Mouse (Mus musculus) heart, postnatal 0 days (tissue): ENCODE results near the gene Ddn. TPM values are rescaled to one million over a fixed set of nuclear protein-coding genes. Genes with fewer than 3 reads are reported as not detected.

Experiments used
- ATAC-seq: fragments of 200-750 bp; cut with Nextera tagmentation; 2 replicates; pipeline ENCODE4 v1.8.0; 2017; ENCODE audit warnings: low read depth, moderate number of reproducible peaks, moderate library complexity; ENCODE audit not compliant: insufficient read depth
- DNase-seq: peaks from one replicate; pipeline ENCODE4 v3.0.0-alpha.2; 2016; ENCODE audit warnings: low spot score
- H3K27ac ChIP-seq: fragments of 300-500 bp; sonication (generic); 2 replicates; pipeline ENCODE4 v1.5.1; 2014; ENCODE audit warnings: low read depth, mild to moderate bottlenecking
- H3K27me3 ChIP-seq: fragments of 300-500 bp; sonication (generic); 2 replicates; pipeline ENCODE4 v1.6.1; 2014; ENCODE audit warnings: low read length, mixed read lengths; ENCODE audit not compliant: control insufficient read depth, insufficient read depth
- H3K36me3 ChIP-seq: fragments of 300-500 bp; sonication (generic); replicated peaks from 2 replicates; pipeline ENCODE4 v1.6.1; 2014; ENCODE audit warnings: low read length, mixed read lengths; ENCODE audit not compliant: control insufficient read depth, insufficient read depth
- H3K4me1 ChIP-seq: fragments of 300-500 bp; sonication (generic); 2 replicates; pipeline ENCODE4 v1.6.1; 2014; ENCODE audit warnings: antibody characterized with exemption; ENCODE audit not compliant: control insufficient read depth, insufficient read depth
- H3K4me2 ChIP-seq: fragments of 300-500 bp; sonication (generic); 2 replicates; pipeline ENCODE4 v1.6.1; 2014; ENCODE audit warnings: low read depth, mild to moderate bottlenecking, low read length, moderate library complexity
- H3K4me3 ChIP-seq: fragments of 300-500 bp; sonication (generic); 2 replicates; pipeline ENCODE4 v1.5.1; 2014; ENCODE audit warnings: low read depth, low read length
- H3K9ac ChIP-seq: fragments of 300-500 bp; sonication (generic); replicated peaks from 2 replicates; pipeline ENCODE4 v1.6.1; 2014; ENCODE audit warnings: low read depth, low read length, mixed read lengths
- H3K9me3 ChIP-seq: fragments of 300-500 bp; sonication (generic); replicated peaks from 2 replicates; pipeline ENCODE4 v1.6.1; 2016; ENCODE audit warnings: low read length; ENCODE audit not compliant: control insufficient read depth
- CTCF ChIP-seq: IDR thresholded peaks from 2 replicates; pipeline ENCODE4 v1.5.1; 2016; ENCODE audit warnings: antibody characterized with exemption, control low read depth, low read depth
- EP300 ChIP-seq: IDR thresholded peaks from 2 replicates; pipeline ENCODE4 v1.6.1; 2016; ENCODE audit warnings: antibody characterized with exemption, low read depth
- WGBS: fragments of 180-500 bp; shearing (Covaris S2); extraction: QIAGEN DNeasy Blood & Tissue Kit; methylation state at CpG from one replicate; pipeline ENCODE4 v1.1.7; 2014; 5-methylcytosine and 5-hydroxymethylcytosine counted together
- polyA plus RNA-seq: library from polyadenylated mRNA; unstranded; fragments of >200 nt; fragmentation: Nextera tagmentation; extraction: Ambion mirVana; gene quantifications from 2 replicates; pipeline ENCODE4 v1.2.1, GENCODE M21; 2015
- total RNA-seq: library from RNA; depleted of rRNA; stranded (reverse); fragments of >200 nt; gene quantifications from 2 replicates; pipeline ENCODE4 v1.2.3, GENCODE M21; 2014; ENCODE audit warnings: low replicate concordance

Gene Ddn
- total and polyA plus RNA-seq, 2 experiments from 2014 or later = 0.11 to 1.4 TPM

DNA sequence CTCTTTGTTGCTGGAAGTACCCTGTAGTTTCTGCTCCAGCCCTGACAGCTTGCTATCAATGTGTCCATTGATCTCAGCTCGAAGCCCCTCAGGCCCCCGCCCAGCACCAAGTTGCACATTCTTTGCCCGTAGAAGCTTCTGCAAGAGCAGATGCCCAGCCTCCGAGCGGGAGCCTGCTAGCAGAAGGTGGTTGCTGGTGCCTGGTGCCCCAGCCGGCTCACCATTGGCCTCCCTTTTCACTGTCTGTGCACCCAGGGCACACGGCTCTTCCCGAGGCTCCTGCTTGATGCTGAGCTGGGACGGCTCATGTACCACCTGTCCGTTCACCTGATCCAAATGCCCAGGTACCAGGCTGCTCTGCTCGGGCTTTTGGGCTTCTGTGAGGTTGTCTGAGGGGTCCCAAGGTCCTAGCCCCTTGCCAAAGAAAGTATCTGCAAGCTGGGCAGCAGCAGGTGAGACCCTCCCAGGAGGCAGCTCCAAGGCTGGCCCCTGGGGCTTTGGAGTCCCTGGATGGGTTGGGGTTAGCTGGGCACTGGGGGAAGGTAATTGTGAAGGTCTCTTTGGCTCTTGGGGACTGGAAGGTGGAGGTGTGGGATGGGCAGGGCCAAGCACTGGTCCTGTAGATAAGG is 34.4 kb upstream of the Ddn start:
- ATAC-seq (no peak; the same call in 1 of the 2 replicates), DNase-seq (no peak)
- Histone ChIP-seq H3K27ac (no peak overlapping the region), H3K27me3 (no peaks in the 10 kb centered on the region), H3K4me2 (no peak overlapping the region), H3K36me3 (peaks cover 100% of the 10 kb centered on the region), H3K4me3 (no peak overlapping the region), H3K4me1 (no peaks in the 10 kb centered on the region), H3K9me3 (no peaks in the 10 kb centered on the region), H3K9ac (no peak overlapping the region)
- 88% methylated on average over 11 of the region's 11 CpGs for WGBS
- TF ChIP-seq EP300 = no peak
- TF ChIP-seq CTCF = no peak

DNA sequence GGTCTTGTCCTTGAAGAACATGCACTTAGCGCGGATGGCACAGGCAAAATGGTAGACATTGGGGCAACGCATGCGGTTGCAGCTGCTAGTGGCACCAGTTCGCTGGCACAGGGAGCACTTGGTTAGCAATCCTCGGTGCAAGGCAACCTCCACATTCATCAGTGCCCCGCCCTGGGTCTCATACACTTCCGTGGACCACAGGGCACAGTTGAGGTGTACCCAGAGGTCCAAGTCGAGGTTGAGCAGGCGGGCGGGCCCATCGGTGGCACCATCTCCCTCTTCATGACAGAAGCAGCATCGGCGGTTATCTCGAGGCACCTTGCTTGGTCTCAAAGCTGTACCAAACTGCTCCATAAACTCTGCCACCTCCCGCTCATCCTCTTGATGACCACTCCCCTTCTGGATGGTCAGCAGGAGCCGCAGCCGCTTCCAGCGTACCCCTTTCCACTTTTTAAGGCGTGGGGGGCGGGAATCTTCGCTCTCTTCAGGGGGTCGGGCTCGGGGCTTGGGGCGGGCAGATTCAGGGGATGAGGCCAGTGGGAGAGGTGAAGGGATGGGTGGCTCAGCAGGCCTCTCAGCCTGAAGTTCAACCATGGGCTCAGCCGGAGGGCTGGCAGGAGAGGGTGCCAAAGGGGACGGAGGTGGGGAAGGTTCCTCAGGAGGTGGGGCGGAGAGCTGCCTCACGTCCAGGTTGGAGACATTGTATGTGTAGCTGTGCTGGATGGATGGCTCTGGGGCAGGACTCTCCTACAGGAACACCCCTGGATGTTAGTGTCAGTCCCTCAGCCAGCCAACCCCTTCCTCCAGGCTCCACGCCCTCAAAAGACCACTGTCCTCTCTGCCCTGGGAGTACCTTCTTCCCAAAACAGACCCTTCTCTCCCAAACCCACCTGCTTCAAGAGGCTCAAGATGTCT is 30.6 kb upstream of the Ddn start:
- no peak overlapping the region for H3K27ac ChIP-seq
- WGBS = 93% methylated on average over 30 of the region's 30 CpGs
- H3K4me3 ChIP-seq = no peak overlapping the region
- no peak for TF ChIP-seq EP300
- TF ChIP-seq CTCF = no peak
- H3K36me3 ChIP-seq = peaks cover 100% of the 10 kb centered on the region
- H3K9ac ChIP-seq = no peak overlapping the region
- H3K4me2 ChIP-seq = no peak overlapping the region
- H3K27me3 ChIP-seq = no peaks in the 10 kb centered on the region
- no peaks in the 10 kb centered on the region for H3K4me1 ChIP-seq
- H3K9me3 ChIP-seq = no peaks in the 10 kb centered on the region
- DNase-seq = no peak
- no peak for ATAC-seq

DNA sequence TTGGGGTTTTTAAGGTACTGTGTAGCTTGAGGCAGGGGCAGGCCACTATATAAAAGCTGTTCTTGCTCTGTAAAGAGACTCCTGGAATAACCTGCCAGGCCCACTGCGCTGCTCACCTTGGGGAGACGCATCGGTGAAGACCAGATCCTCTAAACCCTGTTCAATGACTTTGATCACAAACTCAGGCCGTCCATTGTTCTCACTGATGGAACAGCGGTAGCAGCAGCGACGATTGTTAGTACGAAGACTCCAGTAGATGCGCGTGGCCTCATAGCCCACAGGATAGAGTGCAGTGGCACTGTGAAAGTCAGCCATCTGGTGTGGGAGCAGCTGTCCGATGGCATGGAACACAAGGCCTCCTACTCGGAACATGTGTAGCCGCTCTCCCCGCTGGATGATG is 29.9 kb upstream of the Ddn start:
- WGBS = 94% methylated on average over 14 of the region's 14 CpGs
- Histone ChIP-seq H3K27me3 (no peaks in the 10 kb centered on the region), H3K27ac (no peak overlapping the region), H3K4me3 (no peak overlapping the region), H3K36me3 (peaks cover 100% of the 10 kb centered on the region), H3K4me1 (no peaks in the 10 kb centered on the region), H3K9ac (no peak overlapping the region), H3K4me2 (no peak overlapping the region), H3K9me3 (no peaks in the 10 kb centered on the region)
- no peak for DNase-seq
- no peak for ATAC-seq
- TF ChIP-seq EP300 = no peak

- ATAC-seq = no peak
- Histone ChIP-seq H3K4me1 (no peaks in the 10 kb centered on the region), H3K36me3 (peaks cover 96% of the 10 kb centered on the region), H3K4me3 (no peak overlapping the region), H3K4me2 (no peak overlapping the region), H3K9ac (no peak overlapping the region), H3K27me3 (no peaks in the 10 kb centered on the region), H3K9me3 (no peaks in the 10 kb centered on the region), H3K27ac (no peak overlapping the region)
- TF ChIP-seq CTCF (no peak), EP300 (no peak)
- DNase-seq = no peak
- WGBS = 77% methylated on average over 4 of the region's 4 CpGs
Observed at GRCm38 (mm10) chr15:98837743-98838103, 28.4 kb upstream of the Ddn start.

GRCm38 (mm10) chr15:98837006-98837742 is 27.9 kb upstream of the Ddn start:
- 91% methylated on average over 21 of the region's 21 CpGs for WGBS
- no peak overlapping the region for H3K4me2 ChIP-seq
- peaks cover 90% of the 10 kb centered on the region for H3K36me3 ChIP-seq
- no peaks in the 10 kb centered on the region; the same call in 1 of the 2 replicates for H3K4me1 ChIP-seq
- H3K4me3 ChIP-seq = no peak overlapping the region
- DNase-seq (no peak), ATAC-seq (no peak)
- no peak overlapping the region for H3K9ac ChIP-seq
- no peak overlapping the region for H3K27ac ChIP-seq
- H3K27me3 ChIP-seq = no peaks in the 10 kb centered on the region
- TF ChIP-seq CTCF (no peak), EP300 (no peak)
- no peaks in the 10 kb centered on the region for H3K9me3 ChIP-seq
